Mouse (Mus musculus): ENCODE measurements around the gene Trim41.
"Not testable (repeated sequence)": the region's sequence is repeated elsewhere in the genome, so short reads cannot be mapped to it uniquely, and the experiment has no call there.

Gene Trim41

DNA sequence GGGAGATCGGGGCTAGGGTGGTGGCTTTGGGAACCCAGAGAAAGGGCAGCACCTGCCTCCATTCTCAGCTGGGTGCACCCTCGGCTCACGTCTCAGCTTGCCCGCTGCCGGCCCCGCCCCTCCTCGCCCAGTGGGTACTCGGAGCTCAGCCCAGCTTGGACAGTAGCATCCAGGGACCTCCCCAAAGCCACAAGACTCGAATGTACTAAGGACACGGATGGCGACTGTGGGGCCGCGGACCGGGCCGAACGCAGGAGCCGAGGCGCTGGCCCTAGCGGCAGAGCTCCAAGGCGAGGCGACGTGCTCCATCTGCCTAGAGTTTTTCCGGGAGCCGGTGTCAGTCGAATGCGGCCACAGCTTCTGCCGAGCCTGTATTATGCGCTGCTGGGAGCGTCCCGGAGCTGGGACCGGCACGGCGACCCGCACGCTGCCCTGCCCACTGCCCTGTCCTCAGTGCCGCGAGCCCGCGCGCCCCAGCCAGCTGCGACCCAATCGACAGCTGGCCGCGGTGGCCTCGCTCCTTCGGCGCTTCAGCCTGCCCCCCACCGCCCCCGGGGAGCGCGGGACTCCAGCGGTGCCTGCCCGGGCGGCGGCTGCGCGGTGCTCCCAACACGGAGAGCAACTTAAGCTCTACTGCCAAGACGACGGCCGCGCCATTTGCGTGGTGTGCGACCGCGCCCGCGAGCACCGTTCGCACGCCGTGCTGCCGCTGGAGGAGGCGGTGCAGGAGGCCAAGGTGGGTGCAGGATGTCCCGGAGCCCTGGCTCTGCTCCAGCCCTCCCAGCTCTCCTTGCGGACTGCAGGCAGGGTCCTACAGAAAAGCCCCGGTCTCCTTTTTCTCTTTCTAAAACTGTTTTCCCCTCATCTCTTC, 20.4 kb upstream of the Trim41 start:
- peak; percentile 82 for DNase-seq (ENCODE audit: low spot score)

DNA sequence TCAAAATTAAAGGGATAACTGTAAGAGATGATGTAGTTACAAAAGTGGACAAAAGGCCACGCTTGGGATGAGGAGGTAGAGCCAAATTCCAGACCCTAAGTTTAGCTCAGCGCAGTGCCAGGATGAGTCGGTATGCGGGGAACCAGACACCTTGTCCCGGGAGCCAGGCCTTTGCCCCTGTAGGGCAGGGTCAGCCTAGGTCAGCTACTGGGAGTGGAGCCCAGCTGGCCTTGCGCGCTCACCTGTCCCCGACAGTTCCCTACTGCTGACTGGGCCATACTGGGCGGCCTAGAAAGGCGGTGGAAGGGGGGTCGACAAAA, 19.8 kb upstream of the Trim41 start:
- no peak for DNase-seq (ENCODE audit: low spot score)

DNA sequence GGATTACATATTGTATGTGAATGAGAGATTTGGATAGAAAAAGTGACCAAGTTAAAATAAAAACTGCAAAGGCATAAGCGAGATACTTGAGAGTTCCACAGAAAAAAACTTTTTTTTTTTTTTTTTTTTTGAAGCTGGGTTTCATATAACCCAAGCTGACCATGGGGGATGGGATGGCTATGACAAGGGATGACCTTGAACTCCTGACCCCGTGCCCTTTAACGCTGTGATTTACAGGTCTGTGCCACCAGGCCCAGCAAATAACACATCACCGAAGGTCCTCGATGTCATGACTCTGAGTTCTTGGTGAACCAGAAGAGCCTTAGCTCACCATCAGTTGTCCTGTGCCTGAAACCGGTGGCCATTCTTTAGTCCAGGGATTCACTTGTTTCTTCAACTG, 18.8 kb upstream of the Trim41 start:
- no peak for DNase-seq (ENCODE audit: low spot score)

GRCm38 (mm10) chr11:48833731-48834639, 16.8 kb upstream of the Trim41 start:
- peak; percentile 91 for DNase-seq (ENCODE audit: low spot score)

DNA sequence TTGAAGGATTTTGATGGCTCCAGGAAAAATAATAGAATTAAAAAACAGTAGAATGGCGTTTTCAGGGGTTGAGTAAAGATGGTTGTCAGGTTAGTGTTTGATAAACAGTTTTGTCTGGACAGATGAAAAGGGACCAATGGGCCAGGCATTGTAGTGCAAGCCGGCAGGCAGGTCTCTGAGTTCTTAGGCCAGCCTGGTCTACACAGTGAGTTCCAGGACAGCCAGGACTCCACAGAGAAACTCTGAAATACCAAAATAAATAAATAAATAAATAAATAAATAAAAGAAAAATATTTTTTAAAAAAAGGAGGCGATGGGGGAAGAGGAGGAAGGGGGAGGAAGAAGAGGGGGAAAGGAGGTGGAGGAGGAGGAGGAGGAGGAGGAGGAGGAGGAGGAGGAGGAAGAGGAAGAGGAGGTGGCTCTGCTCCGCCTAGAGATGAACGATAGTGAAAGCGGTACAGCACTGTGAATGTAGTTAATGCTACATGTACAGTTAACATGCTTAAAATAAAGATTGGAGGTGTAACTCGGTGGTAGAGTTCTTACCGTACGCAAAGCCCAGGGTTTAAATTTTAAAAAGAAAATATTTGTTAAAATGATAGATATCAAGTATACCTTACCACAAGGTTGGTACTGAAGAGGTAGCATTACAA, 16.1 kb upstream of the Trim41 start:
- no peak for DNase-seq (ENCODE audit: low spot score)

GRCm38 (mm10) chr11:48831273-48831672, 14.1 kb upstream of the Trim41 start:
- DNase-seq (ENCODE audit: low spot score): no peak

DNA sequence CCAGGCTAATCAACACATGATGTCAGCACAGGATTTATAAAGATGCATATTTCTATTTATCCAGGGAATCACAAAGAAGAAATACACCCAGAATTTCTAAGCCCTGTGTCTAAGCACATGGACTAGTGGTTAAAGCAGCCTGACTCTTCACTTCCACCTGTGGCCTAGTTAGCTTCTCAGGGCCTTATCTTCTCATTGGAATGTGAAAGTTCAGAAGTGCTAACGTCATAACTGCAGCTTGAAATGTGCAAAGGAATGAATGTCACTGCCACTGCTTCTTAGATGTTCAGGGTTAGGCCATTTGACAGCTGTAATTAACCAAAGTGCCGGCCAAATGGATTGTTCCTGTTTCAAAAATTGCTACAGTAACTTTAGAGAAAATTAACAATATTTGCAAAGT, 13.1 kb upstream of the Trim41 start:
- DNase-seq (ENCODE audit: low spot score): no peak

DNA sequence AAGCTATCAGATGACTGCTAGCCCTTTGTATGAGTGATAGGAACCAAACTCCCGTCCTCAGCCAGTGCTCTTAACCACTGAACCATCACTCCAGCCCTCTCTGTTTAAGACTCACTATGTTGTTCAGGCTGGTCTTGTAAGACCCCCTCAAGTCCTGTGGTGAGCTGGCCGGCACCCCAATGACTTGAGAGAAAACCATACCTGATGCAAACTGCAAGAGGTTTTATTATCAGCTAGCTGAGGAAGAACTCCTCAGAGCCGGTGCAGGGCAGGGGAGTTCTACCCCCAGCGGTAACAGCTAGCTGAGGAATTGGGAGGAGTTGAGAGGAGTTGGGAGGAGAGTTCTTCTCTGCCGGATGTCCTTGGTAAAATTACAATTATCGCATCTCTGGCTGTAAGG, 10.8 kb upstream of the Trim41 start:
- DNase-seq (ENCODE audit: low spot score): no peak

- DNase-seq (ENCODE audit: low spot score): no peak
Measured at GRCm38 (mm10) chr11:48826752-48827096, 9.6 kb upstream of the Trim41 start.

DNA sequence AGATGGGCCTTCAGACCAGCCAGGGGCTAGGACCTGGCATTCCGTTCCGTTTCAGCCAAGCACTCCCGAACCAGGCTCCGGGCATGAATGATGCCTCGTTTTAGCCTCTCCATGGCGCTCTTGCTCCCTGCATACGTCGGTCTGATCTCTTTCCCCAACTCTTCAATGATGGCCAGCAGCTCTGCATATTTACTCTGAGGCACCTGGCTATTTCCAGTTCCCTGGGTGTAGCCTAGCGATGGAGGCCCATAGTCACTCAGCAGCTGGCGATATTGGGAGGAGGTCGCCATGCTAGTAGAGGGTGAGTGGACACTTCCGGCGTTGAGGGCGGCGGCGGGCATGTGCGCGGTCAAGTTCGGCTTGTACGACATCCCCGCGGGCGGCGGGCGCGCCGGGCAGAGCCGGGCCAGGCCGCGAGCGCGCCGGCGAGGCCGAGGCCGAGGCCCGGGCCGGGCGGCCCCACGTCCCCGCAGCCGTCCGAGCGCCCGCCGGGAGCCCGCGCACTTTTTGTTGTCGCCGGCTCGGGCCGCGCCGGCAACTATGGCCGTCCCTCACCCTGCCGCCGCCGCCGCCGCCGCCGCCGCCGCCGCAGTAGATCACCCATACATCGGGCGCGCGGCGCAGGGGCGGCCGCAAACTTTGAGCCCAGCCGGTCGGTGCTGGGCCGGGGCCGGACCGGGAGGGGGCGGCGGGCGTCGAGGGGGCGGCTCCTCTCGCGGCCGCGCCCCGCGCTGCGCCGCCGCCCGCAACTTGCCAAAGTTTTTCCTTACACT, 9.0 kb upstream of the Trim41 start, which contains the start of the genes Trim7 and Gm12184:
TSS of gene Trim7 (plus strand) at position 162 of the 773 bp plus-strand sequence.
TSS of gene Gm12184 (minus strand) at position 677 of the 773 bp plus-strand sequence.
- DNase-seq (ENCODE audit: low spot score): not testable (repeated sequence)

DNA sequence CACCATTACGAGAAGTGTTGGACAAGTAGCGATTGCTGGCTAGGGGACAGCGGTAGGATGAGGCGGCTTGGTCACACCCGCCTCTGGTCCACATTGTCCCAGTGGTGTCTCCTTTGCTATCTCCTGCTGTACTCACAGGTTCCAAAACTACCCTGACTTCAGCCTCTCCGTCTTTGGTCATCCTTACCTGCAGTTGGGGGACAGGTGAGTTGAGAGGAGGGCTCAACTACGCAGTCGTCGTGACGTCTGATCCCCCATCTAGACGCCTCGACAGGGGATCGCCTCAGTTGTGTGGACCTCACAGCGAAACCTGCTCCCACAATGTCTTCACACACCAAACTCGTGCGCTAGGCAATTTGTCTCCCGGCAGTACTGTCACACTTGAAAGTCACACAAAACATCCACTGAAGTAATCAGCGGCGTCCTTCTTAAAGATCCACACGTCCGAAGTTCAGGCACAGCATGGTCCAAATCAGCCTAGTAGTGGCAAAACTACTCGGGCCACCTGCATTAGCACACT, 7.2 kb upstream of the Trim41 start:
- no peak for DNase-seq (ENCODE audit: low spot score)

DNA sequence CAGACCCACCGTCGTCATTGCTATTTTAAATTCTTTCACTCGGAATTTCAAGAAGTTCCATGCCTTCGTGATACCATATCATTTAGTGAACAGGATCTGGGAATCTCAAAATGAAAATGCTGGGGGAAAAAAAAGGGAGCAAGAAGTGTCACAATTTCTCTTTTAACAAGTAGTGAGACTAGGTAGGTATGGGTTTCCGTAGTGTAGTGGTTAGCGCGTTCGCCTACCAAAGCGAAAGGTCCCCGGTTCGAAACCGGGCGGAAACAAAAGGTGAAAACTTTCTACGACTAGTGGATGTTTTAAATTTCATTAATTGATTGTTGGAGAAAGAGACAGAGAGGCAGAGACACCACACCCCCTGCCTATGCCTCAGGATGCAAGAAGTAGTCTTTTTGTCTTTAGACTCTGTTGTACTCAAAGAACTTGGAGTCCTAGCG, 6.4 kb upstream of the Trim41 start:
- no peak for DNase-seq (ENCODE audit: low spot score)

- no peak for DNase-seq (ENCODE audit: low spot score)
Measured at GRCm38 (mm10) chr11:48822768-48823512, 5.8 kb upstream of the Trim41 start.

DNA sequence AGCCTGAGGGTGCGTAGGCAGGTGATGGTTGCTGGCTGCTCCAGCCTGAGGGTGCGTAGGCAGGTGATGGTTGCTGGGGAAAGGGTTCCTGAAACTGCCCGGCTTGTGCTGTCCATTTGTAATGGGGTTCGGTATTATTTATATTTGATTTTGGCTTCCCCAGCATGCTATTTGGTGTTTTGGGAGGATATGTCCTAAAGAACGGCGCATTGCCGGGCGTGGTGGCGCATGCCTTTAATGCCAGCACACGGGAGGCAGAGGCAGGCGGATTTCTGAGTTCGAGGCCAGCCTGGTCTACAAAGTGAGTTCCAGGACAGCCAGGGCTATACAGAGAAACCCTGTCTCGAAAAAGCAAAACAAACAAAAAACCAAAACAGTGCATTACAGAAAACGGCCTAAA, 4.1 kb upstream of the Trim41 start:
- not testable (repeated sequence) for DNase-seq (ENCODE audit: low spot score)

DNA sequence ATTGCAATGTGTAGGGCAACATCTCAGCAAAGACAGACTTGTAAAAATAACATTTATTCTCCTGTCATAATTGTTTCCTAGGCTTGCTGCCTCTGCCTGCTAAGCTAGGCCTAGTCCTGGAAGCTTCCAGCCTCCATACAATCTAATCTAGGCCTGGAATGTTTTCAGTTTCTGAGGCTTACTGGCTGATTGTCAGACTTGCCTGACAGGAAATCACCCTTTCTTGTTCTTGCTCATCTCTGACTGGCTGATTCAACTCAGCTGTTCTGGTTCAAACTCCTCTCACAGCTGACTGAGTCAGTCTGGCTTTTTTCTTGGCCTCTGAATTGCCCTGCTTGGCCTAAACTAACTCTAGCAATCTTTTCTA, 3.1 kb upstream of the Trim41 start:
- no peak for DNase-seq (ENCODE audit: low spot score)

GRCm38 (mm10) chr11:48819614-48820307, 2.6 kb upstream of the Trim41 start:
- DNase-seq (ENCODE audit: low spot score): no peak

- peak; percentile 82 for DNase-seq (ENCODE audit: low spot score)
Measured at GRCm38 (mm10) chr11:48818346-48818745, 1.2 kb upstream of the Trim41 start.

GRCm38 (mm10) chr11:48817794-48818193, 641 bp upstream of the Trim41 start:
- DNase-seq (ENCODE audit: low spot score): no peak

- no peak for DNase-seq (ENCODE audit: low spot score)
Measured at GRCm38 (mm10) chr11:48816281-48816781, 822 bp downstream of the Trim41 start.

GRCm38 (mm10) chr11:48815851-48816250, 1.3 kb downstream of the Trim41 start:
- no peak for DNase-seq (ENCODE audit: low spot score)

Measured in urinary bladder, postnatal 14 days (tissue).